Mouse (Mus musculus): ENCODE data around the gene Ttll5.

DNA sequence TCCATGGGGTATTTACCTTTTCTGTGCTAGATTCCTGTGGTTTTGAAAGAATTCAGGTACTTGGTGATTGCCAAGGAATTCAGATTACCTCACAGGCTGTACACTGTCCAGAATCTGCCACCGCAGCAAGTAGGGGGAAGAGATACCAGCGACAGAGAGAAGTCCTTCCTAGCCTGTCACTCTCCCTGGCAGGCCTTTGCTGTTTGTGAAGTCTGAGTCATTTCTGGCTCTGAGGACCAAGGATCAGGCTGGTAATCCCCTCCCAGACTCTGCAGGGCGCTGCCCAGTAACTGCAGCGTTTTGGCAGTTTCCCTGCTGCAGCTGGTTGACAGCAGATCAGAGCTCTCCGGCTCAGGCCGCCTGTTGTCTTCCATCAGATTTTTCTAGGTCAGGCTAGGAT lies 45.0 kb downstream of the Ttll5 start:
- TF ChIP-seq CTCF (IDR thresholded peaks at IDR 0.05 in 2 of 3, conservative IDR thresholded peaks at IDR 0.05 in 1 of 3; ENCODE audit: control insufficient read depth in 1 of 3, insufficient read depth in 1 of 3, low read depth in 2 of 3, low read length in 3 of 3, poor library complexity in 1 of 3, severe bottlenecking in 1 of 3): no peak
- TF ChIP-seq POLR2A (IDR thresholded peaks at IDR 0.05; ENCODE audit: control insufficient read depth in 1 of 2, insufficient read depth in 1 of 2, low read depth in 1 of 2, low read length in 2 of 2, poor library complexity in 1 of 2): no peak
- TF ChIP-seq EP300 (IDR thresholded peaks at IDR 0.05; ENCODE audit: low read depth in 1 of 2, low read length in 2 of 2): no peak
- no peak for TF ChIP-seq BHLHE40 (IDR thresholded peaks at IDR 0.05; ENCODE audit: borderline replicate concordance, low read depth, low read length)
- TF ChIP-seq USF2 (IDR thresholded peaks at IDR 0.05; ENCODE audit: borderline replicate concordance in 1 of 2, insufficient read depth in 1 of 2, low read depth in 1 of 2, low read length in 2 of 2): no peak
- TF ChIP-seq NELFE (IDR thresholded peaks at IDR 0.05; ENCODE audit: low read depth, low read length): no peak
- TF ChIP-seq ZMIZ1 (IDR thresholded peaks at IDR 0.05; ENCODE audit: low read depth, low read length): no peak
